Mouse (Mus musculus): ENCODE data around the gene Prg2. TPM values are rescaled to one million over a fixed set of nuclear protein-coding genes. Genes with fewer than 3 reads are reported as not detected.

Prg2 gene
- polyA plus RNA-seq, 1 experiment = not detected

DNA sequence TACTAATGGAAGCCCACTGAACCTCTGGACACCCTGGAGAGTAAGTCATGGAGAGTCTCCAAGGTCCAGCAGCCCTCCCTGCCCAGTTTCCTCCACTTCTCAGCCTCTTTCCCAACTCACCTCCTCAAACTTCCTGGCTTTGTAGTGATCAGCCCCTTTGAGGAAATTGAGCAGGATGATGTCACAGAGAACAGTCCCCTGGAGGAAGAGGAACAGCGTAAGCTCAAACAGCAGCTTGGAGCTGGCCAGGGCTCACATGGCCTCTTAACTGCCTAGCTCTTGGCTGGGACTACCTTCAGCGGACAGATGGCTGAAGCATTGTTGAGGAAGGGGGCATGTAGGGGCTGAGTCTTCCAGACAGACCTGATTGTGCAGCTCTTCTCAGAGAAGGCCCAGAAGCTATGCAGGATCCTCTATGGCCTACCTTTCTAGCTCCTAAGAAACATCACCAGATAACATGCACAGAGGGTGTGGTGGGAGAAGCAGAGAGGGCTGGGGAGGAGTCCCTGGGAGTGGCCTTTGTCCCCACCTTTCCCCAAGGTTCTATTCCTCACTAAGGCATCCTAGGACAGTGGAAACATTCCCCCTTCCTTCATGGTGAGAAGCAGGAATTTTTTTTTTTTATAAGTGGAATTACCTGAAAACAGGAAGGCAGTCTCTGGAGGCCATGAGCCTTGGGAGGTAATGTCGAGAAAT is 19.4 kb downstream of the Prg2 start:
- Histone ChIP-seq H3K4me3 (ENCODE audit: insufficient read depth, low read length) (no peak overlapping the region), H3K4me1 (ENCODE audit: control insufficient read depth, insufficient read depth, low read length) (0 out of 2 replicates have a peak, but pooled peaks cover 1% of the 10 kb centered on the region), H3K27ac (ENCODE audit: insufficient read depth, low read length) (no peak overlapping the region)
- TF ChIP-seq CTCF (IDR thresholded peaks at IDR 0.05; ENCODE audit: extremely low read depth, insufficient read depth, low read length) = no peak
- no peak for TF ChIP-seq POLR2A (IDR thresholded peaks at IDR 0.05; ENCODE audit: extremely low read depth, insufficient read depth, low read length)

DNA sequence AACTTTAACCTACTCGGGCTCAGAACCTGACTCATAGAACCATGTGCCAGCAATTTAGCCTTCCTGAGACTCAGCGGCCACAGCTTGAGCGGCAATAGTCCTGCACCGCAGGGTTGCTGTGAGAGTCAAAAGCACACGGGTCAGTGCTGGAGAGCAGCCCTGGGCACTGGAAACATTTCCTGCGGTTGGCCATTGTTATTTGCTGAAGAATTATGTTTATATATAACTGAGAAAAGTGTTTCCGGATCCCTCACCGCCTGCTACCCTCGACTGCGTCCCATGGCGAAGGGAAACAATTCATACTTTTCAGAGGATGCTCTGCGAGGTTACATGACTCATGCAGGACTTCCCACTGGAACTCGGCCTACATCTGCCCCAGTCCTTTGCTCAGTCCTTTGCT is 21.2 kb downstream of the Prg2 start:
- TF ChIP-seq POLR2A (IDR thresholded peaks at IDR 0.05; ENCODE audit: extremely low read depth, insufficient read depth, low read length) = no peak
- no peak for TF ChIP-seq CTCF (IDR thresholded peaks at IDR 0.05; ENCODE audit: extremely low read depth, insufficient read depth, low read length)
- no peak overlapping the region for H3K27ac ChIP-seq (ENCODE audit: insufficient read depth, low read length)
- H3K4me3 ChIP-seq (ENCODE audit: insufficient read depth, low read length) = no peak overlapping the region
- H3K4me1 ChIP-seq (ENCODE audit: control insufficient read depth, insufficient read depth, low read length) = 0 out of 2 replicates have a peak, but pooled peaks cover 1% of the 10 kb centered on the region

GRCm38 (mm10) chr2:85002575-85002974 is 22.3 kb downstream of the Prg2 start:
- Histone ChIP-seq H3K4me1 (ENCODE audit: control insufficient read depth, insufficient read depth, low read length) (0 out of 2 replicates have a peak, but pooled peaks cover 1% of the 10 kb centered on the region), H3K4me3 (ENCODE audit: insufficient read depth, low read length) (no peak overlapping the region), H3K27ac (ENCODE audit: insufficient read depth, low read length) (no peak overlapping the region)
- TF ChIP-seq POLR2A (IDR thresholded peaks at IDR 0.05; ENCODE audit: extremely low read depth, insufficient read depth, low read length) = no peak
- TF ChIP-seq CTCF (IDR thresholded peaks at IDR 0.05; ENCODE audit: extremely low read depth, insufficient read depth, low read length) = no peak

DNA sequence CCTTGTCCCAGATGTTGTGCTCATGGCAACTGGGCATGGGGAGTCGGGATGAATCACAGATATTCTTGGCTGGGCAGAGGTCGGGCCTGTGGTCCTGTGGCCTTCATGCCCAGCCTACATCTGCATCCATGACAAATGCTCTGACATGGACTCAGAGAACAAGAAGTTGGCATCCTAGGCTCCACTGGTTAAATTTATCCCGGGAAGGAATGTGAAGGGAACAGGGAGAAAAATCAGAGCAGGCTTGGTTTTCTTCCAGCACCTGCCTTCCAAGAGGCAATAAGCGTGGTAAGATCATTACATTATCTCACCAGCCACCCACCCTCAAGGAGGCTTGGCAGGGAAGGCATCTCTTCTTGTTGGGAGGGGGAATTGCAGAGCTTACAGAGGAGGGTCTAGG is 24.1 kb downstream of the Prg2 start:
- Histone ChIP-seq H3K4me3 (ENCODE audit: insufficient read depth, low read length) (no peak overlapping the region), H3K27ac (ENCODE audit: insufficient read depth, low read length) (0 out of 2 replicates have a peak overlapping the region, but pooled peaks have one; percentile 6), H3K4me1 (ENCODE audit: control insufficient read depth, insufficient read depth, low read length) (0 out of 2 replicates have a peak, but pooled peaks cover 1% of the 10 kb centered on the region)
- TF ChIP-seq CTCF (IDR thresholded peaks at IDR 0.05; ENCODE audit: extremely low read depth, insufficient read depth, low read length) (no peak), POLR2A (IDR thresholded peaks at IDR 0.05; ENCODE audit: extremely low read depth, insufficient read depth, low read length) (no peak)

- H3K27ac ChIP-seq (ENCODE audit: insufficient read depth, low read length) = no peak overlapping the region
- TF ChIP-seq CTCF (IDR thresholded peaks at IDR 0.05; ENCODE audit: extremely low read depth, insufficient read depth, low read length) (no peak), POLR2A (IDR thresholded peaks at IDR 0.05; ENCODE audit: extremely low read depth, insufficient read depth, low read length) (no peak)
- H3K4me1 ChIP-seq (ENCODE audit: control insufficient read depth, insufficient read depth, low read length) = 0 out of 2 replicates have a peak, but pooled peaks cover 1% of the 10 kb centered on the region
- H3K4me3 ChIP-seq (ENCODE audit: insufficient read depth, low read length) = no peak overlapping the region
Measured at GRCm38 (mm10) chr2:85006600-85006999, 26.3 kb downstream of the Prg2 start.

DNA sequence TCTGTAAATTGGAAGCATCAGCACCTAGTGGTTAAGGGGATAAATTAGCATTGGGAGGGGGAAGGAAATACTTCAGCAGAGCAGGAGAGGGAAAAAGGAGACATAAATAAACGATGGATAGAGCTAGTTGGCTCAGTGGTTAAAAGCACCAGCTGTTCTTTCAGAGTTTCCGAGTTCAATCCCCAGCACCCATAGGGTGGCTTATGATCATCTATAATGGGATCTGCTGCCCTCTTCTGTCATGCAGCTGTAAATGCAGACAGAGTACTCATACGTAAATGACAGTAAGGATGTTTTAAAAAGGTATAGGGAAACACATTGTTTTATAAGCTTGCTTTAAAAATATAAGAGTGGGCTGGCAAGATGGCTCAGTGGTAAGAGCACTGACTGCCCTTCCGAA is 27.5 kb downstream of the Prg2 start:
- peaks cover 1% of the 10 kb centered on the region; the same call in 1 of the 2 replicates for H3K4me1 ChIP-seq (ENCODE audit: control insufficient read depth, insufficient read depth, low read length)
- no peak overlapping the region for H3K27ac ChIP-seq (ENCODE audit: insufficient read depth, low read length)
- TF ChIP-seq POLR2A (IDR thresholded peaks at IDR 0.05; ENCODE audit: extremely low read depth, insufficient read depth, low read length) = no peak
- TF ChIP-seq CTCF (IDR thresholded peaks at IDR 0.05; ENCODE audit: extremely low read depth, insufficient read depth, low read length) = peak; percentile 35; the same call in 1 of the 2 replicates
- no peak overlapping the region for H3K4me3 ChIP-seq (ENCODE audit: insufficient read depth, low read length)

DNA sequence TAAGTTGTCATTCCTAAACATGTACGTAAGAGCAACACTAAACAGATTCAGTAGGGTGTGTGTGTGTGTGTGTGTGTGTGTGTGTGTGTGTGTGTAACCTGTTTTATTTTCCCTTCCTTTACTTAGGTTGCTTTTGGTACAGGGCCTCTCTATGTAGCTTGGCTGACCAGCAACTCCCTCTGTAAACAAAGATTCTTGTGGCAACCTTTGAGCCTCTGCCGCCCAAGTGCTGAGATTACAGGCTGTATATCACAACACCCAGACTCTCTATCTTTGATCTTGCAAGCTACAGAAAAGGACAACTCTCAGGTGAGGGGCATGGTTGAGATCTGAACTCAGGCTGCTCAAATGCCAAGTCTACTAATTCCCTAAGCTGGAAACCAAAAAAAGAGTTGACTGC is 29.0 kb downstream of the Prg2 start:
- Histone ChIP-seq H3K27ac (ENCODE audit: insufficient read depth, low read length) (no peak overlapping the region), H3K4me3 (ENCODE audit: insufficient read depth, low read length) (no peak overlapping the region), H3K4me1 (ENCODE audit: control insufficient read depth, insufficient read depth, low read length) (peaks cover under 1% of the 10 kb centered on the region; the same call in 1 of the 2 replicates)
- TF ChIP-seq CTCF (IDR thresholded peaks at IDR 0.05; ENCODE audit: extremely low read depth, insufficient read depth, low read length) = no peak
- TF ChIP-seq POLR2A (IDR thresholded peaks at IDR 0.05; ENCODE audit: extremely low read depth, insufficient read depth, low read length) = no peak

DNA sequence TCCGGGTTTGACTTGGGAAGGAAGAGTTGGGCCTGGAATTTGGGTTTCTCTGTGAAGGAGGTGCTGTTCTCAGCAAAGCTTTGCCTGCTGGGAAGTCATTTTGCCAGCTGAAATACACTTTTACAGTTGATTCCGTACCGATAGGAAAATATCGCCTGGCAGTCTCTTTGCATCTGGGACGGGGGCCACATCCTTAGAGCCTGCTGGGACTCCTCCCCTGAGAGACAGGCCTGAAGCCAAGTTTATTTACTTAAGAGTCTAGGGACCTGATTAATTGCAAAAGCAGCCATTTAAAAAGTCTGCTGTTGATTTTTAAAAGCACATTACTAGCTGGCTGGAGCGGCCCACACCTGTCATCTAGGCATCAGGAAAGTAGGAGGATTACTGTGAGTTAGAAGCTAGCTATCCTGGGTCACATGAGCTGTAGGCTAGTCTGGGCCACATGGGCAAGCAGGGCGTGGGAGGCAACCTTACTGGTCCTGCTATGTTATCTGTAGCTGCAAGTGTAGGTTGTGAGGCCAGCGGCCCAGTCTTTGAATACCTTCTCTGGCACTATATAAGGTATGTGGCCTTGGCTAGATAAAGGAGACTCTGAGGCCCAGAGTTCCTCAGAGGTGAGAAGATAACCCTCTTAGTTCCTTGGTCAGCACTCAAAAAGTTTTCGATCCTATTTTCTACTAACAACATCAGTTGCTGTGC is 31.8 kb downstream of the Prg2 start:
- H3K4me3 ChIP-seq (ENCODE audit: insufficient read depth, low read length) = no peak overlapping the region
- no peak overlapping the region for H3K27ac ChIP-seq (ENCODE audit: insufficient read depth, low read length)
- H3K4me1 ChIP-seq (ENCODE audit: control insufficient read depth, insufficient read depth, low read length) = no peaks in the 10 kb centered on the region; the same call in 1 of the 2 replicates
- TF ChIP-seq POLR2A (IDR thresholded peaks at IDR 0.05; ENCODE audit: extremely low read depth, insufficient read depth, low read length) (no peak), CTCF (IDR thresholded peaks at IDR 0.05; ENCODE audit: extremely low read depth, insufficient read depth, low read length) (no peak)

- Histone ChIP-seq H3K4me3 (ENCODE audit: insufficient read depth, low read length) (no peak overlapping the region), H3K4me1 (ENCODE audit: control insufficient read depth, insufficient read depth, low read length) (no peaks in the 10 kb centered on the region; the same call in 1 of the 2 replicates), H3K27ac (ENCODE audit: insufficient read depth, low read length) (no peak overlapping the region)
- no peak for TF ChIP-seq POLR2A (IDR thresholded peaks at IDR 0.05; ENCODE audit: extremely low read depth, insufficient read depth, low read length)
- no peak for TF ChIP-seq CTCF (IDR thresholded peaks at IDR 0.05; ENCODE audit: extremely low read depth, insufficient read depth, low read length)
Measured at GRCm38 (mm10) chr2:85012679-85013078, 32.4 kb downstream of the Prg2 start.
